Mouse (Mus musculus): ENCODE data around the gene Kcnma1. TPM values are rescaled to one million over a fixed set of nuclear protein-coding genes. Genes with fewer than 3 reads are reported as not detected.

Kcnma1 gene
- polyA plus RNA-seq, 1 experiment from 2014 or later = 0.39 TPM

- no peaks in the 10 kb centered on the region for H3K4me1 ChIP-seq (ENCODE audit: control insufficient read depth, insufficient read depth, low read length)
Measured at GRCm38 (mm10) chr14:23493750-23494495, 520.4 kb downstream of the Kcnma1 start.

DNA sequence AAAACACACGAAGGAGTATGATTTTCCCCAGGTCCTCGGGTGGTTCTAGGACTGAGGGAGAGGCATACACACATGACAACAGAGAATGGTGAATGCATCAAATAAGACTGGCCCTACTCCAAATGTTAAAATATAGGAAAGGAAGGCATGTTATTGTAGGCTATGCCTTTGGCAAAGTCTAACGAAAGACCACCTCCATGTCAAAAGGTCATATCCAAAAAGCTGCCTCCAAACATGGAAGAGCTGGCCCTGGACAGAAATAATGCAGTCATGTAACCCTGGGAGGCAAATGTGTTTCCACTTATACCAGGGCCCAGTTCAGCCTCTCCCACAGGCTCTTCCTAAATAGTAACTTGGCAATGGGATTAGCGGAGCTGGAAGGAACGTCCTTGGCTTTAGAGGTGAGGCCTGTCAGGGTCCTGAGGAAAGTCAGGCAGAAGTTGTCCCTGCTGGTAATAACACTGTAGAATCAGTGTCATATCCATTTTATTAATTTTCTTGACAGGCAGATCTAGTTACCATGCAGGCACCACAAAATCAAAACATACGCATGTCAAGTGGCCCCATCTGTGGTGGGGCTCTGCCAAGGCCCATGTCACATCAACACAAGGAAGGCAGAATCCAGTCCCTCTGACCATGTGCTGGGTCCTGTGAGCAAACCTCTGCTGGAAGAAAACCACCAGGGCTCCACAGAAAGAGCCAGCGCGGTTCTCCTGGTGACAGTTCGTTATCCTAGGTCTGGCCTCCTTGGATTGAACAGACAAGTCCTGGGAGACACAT lies 521.5 kb downstream of the Kcnma1 start:
- Histone ChIP-seq H3K36me3 (ENCODE audit: control insufficient read depth, insufficient read depth, low read length) (no peaks in the 10 kb centered on the region), H3K27ac (ENCODE audit: low read depth, low read length) (no peak overlapping the region), H3K4me3 (ENCODE audit: low read depth, low read length) (no peak overlapping the region), H3K9me3 (replicated peaks; ENCODE audit: control insufficient read depth, low read length) (no peaks in the 10 kb centered on the region), H3K4me1 (ENCODE audit: control insufficient read depth, insufficient read depth, low read length) (no peaks in the 10 kb centered on the region), H3K27me3 (ENCODE audit: control insufficient read depth, insufficient read depth, low read length) (no peaks in the 10 kb centered on the region), H3K4me2 (no peak overlapping the region), H3K9ac (ENCODE audit: low read depth, low read length) (no peak overlapping the region)
- 80% methylated on average over 9 of the region's 9 CpGs for whole genome bisulfite sequencing (ENCODE audit: insufficient replicate concordance)
- no peak for ATAC-seq (replicated peaks; ENCODE audit: insufficient number of reproducible peaks, low FRiP score, low TSS enrichment)

More at GRCm38 (mm10) chr14:23493750-23494495, 520.4 kb downstream of the Kcnma1 start:
- Histone ChIP-seq H3K27ac (ENCODE audit: low read depth, low read length) (no peak overlapping the region), H3K9me3 (replicated peaks; ENCODE audit: control insufficient read depth, low read length) (no peaks in the 10 kb centered on the region), H3K36me3 (ENCODE audit: control insufficient read depth, insufficient read depth, low read length) (no peaks in the 10 kb centered on the region), H3K9ac (ENCODE audit: low read depth, low read length) (no peak overlapping the region), H3K27me3 (ENCODE audit: control insufficient read depth, insufficient read depth, low read length) (no peaks in the 10 kb centered on the region), H3K4me2 (no peak overlapping the region), H3K4me3 (ENCODE audit: low read depth, low read length) (no peak overlapping the region)
- ATAC-seq (replicated peaks; ENCODE audit: insufficient number of reproducible peaks, low FRiP score, low TSS enrichment) = no peak
- 83% methylated on average over 8 of the region's 8 CpGs for WGBS (ENCODE audit: insufficient replicate concordance)

- no peaks in the 10 kb centered on the region for H3K36me3 ChIP-seq (ENCODE audit: control insufficient read depth, insufficient read depth, low read length)
- H3K27me3 ChIP-seq (ENCODE audit: control insufficient read depth, insufficient read depth, low read length) = no peaks in the 10 kb centered on the region
- no peak overlapping the region for H3K4me3 ChIP-seq (ENCODE audit: low read depth, low read length)
- no peak overlapping the region for H3K4me2 ChIP-seq
- ATAC-seq (replicated peaks; ENCODE audit: insufficient number of reproducible peaks, low FRiP score, low TSS enrichment) = no peak
- WGBS (ENCODE audit: insufficient replicate concordance) = 21% methylated on average over 2 of the region's 2 CpGs
- H3K9ac ChIP-seq (ENCODE audit: low read depth, low read length) = no peak overlapping the region
- no peaks in the 10 kb centered on the region for H3K9me3 ChIP-seq (replicated peaks; ENCODE audit: control insufficient read depth, low read length)
- no peak overlapping the region for H3K27ac ChIP-seq (ENCODE audit: low read depth, low read length)
- H3K4me1 ChIP-seq (ENCODE audit: control insufficient read depth, insufficient read depth, low read length) = no peaks in the 10 kb centered on the region
Measured at GRCm38 (mm10) chr14:23491359-23491758, 522.9 kb downstream of the Kcnma1 start.

- H3K4me3 ChIP-seq (ENCODE audit: low read depth, low read length) = no peak overlapping the region
- ATAC-seq (replicated peaks; ENCODE audit: insufficient number of reproducible peaks, low FRiP score, low TSS enrichment) = no peak
- no peaks in the 10 kb centered on the region for H3K27me3 ChIP-seq (ENCODE audit: control insufficient read depth, insufficient read depth, low read length)
- no peaks in the 10 kb centered on the region for H3K4me1 ChIP-seq (ENCODE audit: control insufficient read depth, insufficient read depth, low read length)
- no peak overlapping the region for H3K4me2 ChIP-seq
- no peak overlapping the region for H3K27ac ChIP-seq (ENCODE audit: low read depth, low read length)
- H3K36me3 ChIP-seq (ENCODE audit: control insufficient read depth, insufficient read depth, low read length) = no peaks in the 10 kb centered on the region
- no peaks in the 10 kb centered on the region for H3K9me3 ChIP-seq (replicated peaks; ENCODE audit: control insufficient read depth, low read length)
- WGBS (ENCODE audit: insufficient replicate concordance) = 81% methylated on average over 1 of the region's 1 CpGs
- H3K9ac ChIP-seq (ENCODE audit: low read depth, low read length) = no peak overlapping the region
Measured at GRCm38 (mm10) chr14:23486687-23487086, 527.6 kb downstream of the Kcnma1 start.

DNA sequence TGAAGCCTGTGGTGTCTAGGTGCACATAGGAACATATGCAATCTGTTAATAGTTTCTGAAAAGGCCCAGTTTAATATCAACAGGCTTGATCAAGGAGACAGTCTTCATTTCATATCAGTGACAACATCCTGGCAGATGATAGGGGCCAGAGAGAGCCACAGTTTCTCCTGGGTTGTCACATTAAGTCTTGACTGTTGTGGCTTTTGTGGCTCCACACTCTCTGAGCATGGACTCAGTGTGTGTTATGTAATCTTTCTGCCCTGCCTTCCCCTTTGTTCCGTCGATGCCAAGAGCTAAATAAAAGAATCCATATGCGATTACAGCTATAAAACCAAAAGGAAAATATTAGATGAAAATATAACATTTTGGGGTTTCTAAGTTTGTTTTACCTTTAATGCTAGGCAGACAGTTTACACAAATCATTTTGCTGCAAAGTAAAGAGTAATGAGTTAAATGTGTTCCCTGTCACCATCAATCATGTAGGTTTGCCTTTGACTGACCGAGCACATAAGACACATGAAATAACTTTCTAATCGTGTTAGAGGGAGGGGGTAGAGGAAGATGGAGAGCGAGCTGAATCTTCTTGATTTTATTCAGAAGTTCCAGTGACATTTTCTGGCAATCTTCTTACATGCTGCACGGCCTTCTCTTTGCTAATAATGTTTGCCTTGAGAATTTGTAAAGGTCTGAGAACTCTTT lies 528.3 kb downstream of the Kcnma1 start:
- Histone ChIP-seq H3K27me3 (ENCODE audit: control insufficient read depth, insufficient read depth, low read length) (no peaks in the 10 kb centered on the region), H3K36me3 (ENCODE audit: control insufficient read depth, insufficient read depth, low read length) (no peaks in the 10 kb centered on the region), H3K27ac (ENCODE audit: low read depth, low read length) (no peak overlapping the region), H3K4me3 (ENCODE audit: low read depth, low read length) (no peak overlapping the region), H3K9me3 (replicated peaks; ENCODE audit: control insufficient read depth, low read length) (no peaks in the 10 kb centered on the region), H3K4me2 (no peak overlapping the region), H3K4me1 (ENCODE audit: control insufficient read depth, insufficient read depth, low read length) (no peaks in the 10 kb centered on the region), H3K9ac (ENCODE audit: low read depth, low read length) (no peak overlapping the region)
- WGBS (ENCODE audit: insufficient replicate concordance) = 74% methylated on average over 7 of the region's 7 CpGs
- ATAC-seq (replicated peaks; ENCODE audit: insufficient number of reproducible peaks, low FRiP score, low TSS enrichment) = no peak

GRCm38 (mm10) chr14:23475129-23475528 lies 539.2 kb downstream of the Kcnma1 start:
- Histone ChIP-seq H3K4me3 (ENCODE audit: low read depth, low read length) (no peak overlapping the region), H3K27ac (ENCODE audit: low read depth, low read length) (no peak overlapping the region), H3K4me2 (no peak overlapping the region), H3K36me3 (ENCODE audit: control insufficient read depth, insufficient read depth, low read length) (no peaks in the 10 kb centered on the region), H3K9me3 (replicated peaks; ENCODE audit: control insufficient read depth, low read length) (no peaks in the 10 kb centered on the region), H3K4me1 (ENCODE audit: control insufficient read depth, insufficient read depth, low read length) (no peaks in the 10 kb centered on the region), H3K27me3 (ENCODE audit: control insufficient read depth, insufficient read depth, low read length) (no peaks in the 10 kb centered on the region), H3K9ac (ENCODE audit: low read depth, low read length) (no peak overlapping the region)
- ATAC-seq (replicated peaks; ENCODE audit: insufficient number of reproducible peaks, low FRiP score, low TSS enrichment) = no peak
- 77% methylated on average over 4 of the region's 4 CpGs for WGBS (ENCODE audit: insufficient replicate concordance)

- Histone ChIP-seq H3K9me3 (replicated peaks; ENCODE audit: control insufficient read depth, low read length) (no peaks in the 10 kb centered on the region), H3K4me2 (no peak overlapping the region), H3K27me3 (ENCODE audit: control insufficient read depth, insufficient read depth, low read length) (no peaks in the 10 kb centered on the region), H3K4me3 (ENCODE audit: low read depth, low read length) (no peak overlapping the region), H3K27ac (ENCODE audit: low read depth, low read length) (no peak overlapping the region), H3K4me1 (ENCODE audit: control insufficient read depth, insufficient read depth, low read length) (no peaks in the 10 kb centered on the region), H3K9ac (ENCODE audit: low read depth, low read length) (no peak overlapping the region), H3K36me3 (ENCODE audit: control insufficient read depth, insufficient read depth, low read length) (no peaks in the 10 kb centered on the region)
- no peak for ATAC-seq (replicated peaks; ENCODE audit: insufficient number of reproducible peaks, low FRiP score, low TSS enrichment)
- WGBS (ENCODE audit: insufficient replicate concordance) = 84% methylated on average over 2 of the region's 2 CpGs
Measured at GRCm38 (mm10) chr14:23470071-23470470, 544.2 kb downstream of the Kcnma1 start.

DNA sequence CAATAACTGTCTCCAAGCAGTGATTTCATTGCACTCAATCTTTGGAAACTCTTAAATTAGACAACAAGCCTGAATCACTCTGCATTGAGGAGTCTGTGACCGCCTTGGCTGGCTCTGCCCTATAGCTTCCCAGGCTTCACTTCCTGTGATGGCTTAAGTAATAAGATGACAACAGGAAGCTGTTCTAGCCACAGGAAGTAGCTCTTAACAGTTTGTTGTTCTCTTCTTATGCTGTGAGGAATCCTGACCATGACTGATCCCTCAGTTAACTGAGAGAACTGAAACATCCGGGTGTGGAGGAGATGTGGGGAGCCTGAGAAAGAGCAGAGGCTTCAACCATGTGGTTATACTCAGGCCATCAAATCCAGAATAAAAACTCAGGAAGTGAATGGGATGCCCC lies 549.2 kb downstream of the Kcnma1 start:
- Histone ChIP-seq H3K4me1 (ENCODE audit: control insufficient read depth, insufficient read depth, low read length) (no peaks in the 10 kb centered on the region), H3K4me2 (no peak overlapping the region), H3K27ac (ENCODE audit: low read depth, low read length) (no peak overlapping the region), H3K9ac (ENCODE audit: low read depth, low read length) (no peak overlapping the region), H3K4me3 (ENCODE audit: low read depth, low read length) (no peak overlapping the region), H3K9me3 (replicated peaks; ENCODE audit: control insufficient read depth, low read length) (no peaks in the 10 kb centered on the region), H3K27me3 (ENCODE audit: control insufficient read depth, insufficient read depth, low read length) (no peaks in the 10 kb centered on the region), H3K36me3 (ENCODE audit: control insufficient read depth, insufficient read depth, low read length) (no peaks in the 10 kb centered on the region)
- WGBS (ENCODE audit: insufficient replicate concordance) = 47% methylated on average over 2 of the region's 2 CpGs
- ATAC-seq (replicated peaks; ENCODE audit: insufficient number of reproducible peaks, low FRiP score, low TSS enrichment) = no peak

Measured in heart, embryonic 11.5 days (tissue).